Mouse (Mus musculus): ENCODE results near the gene Pom121. TPM values are rescaled to one million over a fixed set of nuclear protein-coding genes. Genes with fewer than 3 reads are reported as not detected.

The Pom121 gene
- polyA plus RNA-seq, 1 experiment, result 15.8 TPM

DNA sequence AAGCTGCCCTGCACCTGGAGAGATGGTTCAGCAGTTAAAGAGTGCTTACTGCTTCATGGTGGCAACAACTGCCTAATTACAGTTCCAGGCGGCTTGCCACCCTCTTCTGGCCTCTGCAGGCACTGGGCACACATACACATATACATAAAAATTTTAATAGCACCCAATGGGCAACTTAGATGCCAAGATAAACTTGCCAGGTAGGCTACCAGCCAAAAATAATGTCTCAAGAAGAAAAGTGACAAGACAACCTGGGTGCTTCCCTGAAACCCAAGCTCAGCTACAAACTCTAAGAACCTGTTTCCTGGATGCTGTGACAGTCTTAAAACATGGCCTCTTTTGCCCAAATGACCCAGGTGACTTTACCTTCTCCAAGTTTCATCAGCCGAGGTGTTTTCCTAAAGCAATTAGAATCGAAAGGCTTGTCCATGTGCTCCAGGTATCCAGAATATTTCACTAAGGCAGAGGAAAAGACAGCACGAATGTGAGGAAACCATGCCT is 46.8 kb downstream of the Pom121 start:
- no peaks in the 10 kb centered on the region; the same call in 1 of the 2 replicates for H3K4me1 ChIP-seq (ENCODE audit: control insufficient read depth, insufficient read depth, low read length)
- no peak overlapping the region for H3K27ac ChIP-seq (ENCODE audit: control insufficient read depth, insufficient read depth, low read depth, low read length, poor library complexity)
- 66% methylated on average over 4 of the region's 4 CpGs for WGBS
- H3K4me3 ChIP-seq (replicated peaks; ENCODE audit: control insufficient read depth, low read depth, low read length), result no peak overlapping the region
- no peak for TF ChIP-seq POLR2A (IDR thresholded peaks at IDR 0.05; ENCODE audit: borderline replicate concordance, control insufficient read depth, low read depth, low read length)
- TF ChIP-seq CTCF (IDR thresholded peaks at IDR 0.05; ENCODE audit: control insufficient read depth, insufficient read depth, low read length), result no peak

- Histone ChIP-seq H3K27ac (ENCODE audit: control insufficient read depth, insufficient read depth, low read depth, low read length, poor library complexity) (no peak overlapping the region), H3K4me3 (replicated peaks; ENCODE audit: control insufficient read depth, low read depth, low read length) (no peak overlapping the region), H3K4me1 (ENCODE audit: control insufficient read depth, insufficient read depth, low read length) (no peaks in the 10 kb centered on the region; the same call in 1 of the 2 replicates)
- WGBS, result 0% methylated on average over 1 of the region's 1 CpGs
- TF ChIP-seq CTCF (IDR thresholded peaks at IDR 0.05; ENCODE audit: control insufficient read depth, insufficient read depth, low read length) (no peak), POLR2A (IDR thresholded peaks at IDR 0.05; ENCODE audit: borderline replicate concordance, control insufficient read depth, low read depth, low read length) (no peak)
These were observed 47.9 kb downstream of the Pom121 start for GRCm38 (mm10) chr5:135346430-135346829.

DNA sequence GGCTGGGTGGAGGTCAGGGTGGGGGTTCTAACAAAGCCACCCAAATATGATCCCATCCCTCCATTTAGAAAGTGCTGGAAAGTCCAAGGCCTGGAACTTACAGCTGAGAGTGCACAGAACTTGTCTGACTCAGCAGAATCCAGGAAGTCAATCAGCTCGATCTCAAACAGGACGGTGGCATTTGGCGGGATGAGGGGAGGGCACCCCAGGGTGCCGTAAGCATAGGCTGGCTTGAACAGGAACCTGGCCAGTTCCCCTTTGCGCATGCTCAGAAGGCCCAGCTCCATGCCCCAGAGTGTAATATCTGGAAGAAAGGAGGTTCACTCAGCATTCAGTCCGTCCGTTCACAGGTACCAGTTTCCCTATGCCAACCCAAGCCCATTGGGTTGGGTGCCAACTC is 48.4 kb downstream of the Pom121 start:
- H3K27ac ChIP-seq (ENCODE audit: control insufficient read depth, insufficient read depth, low read depth, low read length, poor library complexity), result no peak overlapping the region
- no peak overlapping the region for H3K4me3 ChIP-seq (replicated peaks; ENCODE audit: control insufficient read depth, low read depth, low read length)
- no peaks in the 10 kb centered on the region; the same call in 1 of the 2 replicates for H3K4me1 ChIP-seq (ENCODE audit: control insufficient read depth, insufficient read depth, low read length)
- WGBS, result 18% methylated on average over 7 of the region's 7 CpGs
- TF ChIP-seq POLR2A (IDR thresholded peaks at IDR 0.05; ENCODE audit: borderline replicate concordance, control insufficient read depth, low read depth, low read length) (no peak), CTCF (IDR thresholded peaks at IDR 0.05; ENCODE audit: control insufficient read depth, insufficient read depth, low read length) (no peak)

DNA sequence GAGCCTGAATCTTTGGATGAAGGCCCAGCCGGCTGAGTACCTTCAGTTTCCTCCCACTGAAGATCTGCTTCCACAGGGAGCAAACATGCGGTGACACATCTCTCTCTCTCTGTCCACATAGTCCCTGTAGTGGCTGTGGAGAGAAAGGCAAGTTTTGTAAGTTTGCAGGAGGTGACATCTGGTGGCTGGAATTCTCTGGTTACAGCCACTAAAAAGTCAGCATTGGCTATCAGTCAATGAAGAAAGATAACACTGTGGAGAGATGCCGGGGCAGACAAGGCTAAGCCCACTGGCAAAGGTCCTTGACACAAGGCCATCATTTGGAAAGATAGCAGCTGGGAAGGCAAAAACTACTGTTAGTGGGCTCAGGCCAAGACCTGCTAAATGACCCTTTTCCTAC is 56.8 kb downstream of the Pom121 start:
- no peak for TF ChIP-seq POLR2A (IDR thresholded peaks at IDR 0.05; ENCODE audit: borderline replicate concordance, control insufficient read depth, low read depth, low read length)
- no peak for TF ChIP-seq CTCF (IDR thresholded peaks at IDR 0.05; ENCODE audit: control insufficient read depth, insufficient read depth, low read length)
- no peak overlapping the region for H3K4me3 ChIP-seq (replicated peaks; ENCODE audit: control insufficient read depth, low read depth, low read length)
- H3K4me1 ChIP-seq (ENCODE audit: control insufficient read depth, insufficient read depth, low read length), result no peaks in the 10 kb centered on the region
- H3K27ac ChIP-seq (ENCODE audit: control insufficient read depth, insufficient read depth, low read depth, low read length, poor library complexity), result no peak overlapping the region
- WGBS, result 84% methylated on average over 3 of the region's 3 CpGs

- WGBS, result 69% methylated on average over 6 of the region's 6 CpGs
- TF ChIP-seq CTCF (IDR thresholded peaks at IDR 0.05; ENCODE audit: control insufficient read depth, insufficient read depth, low read length), result no peak
- no peak for TF ChIP-seq POLR2A (IDR thresholded peaks at IDR 0.05; ENCODE audit: borderline replicate concordance, control insufficient read depth, low read depth, low read length)
- no peak overlapping the region for H3K4me3 ChIP-seq (replicated peaks; ENCODE audit: control insufficient read depth, low read depth, low read length)
- H3K4me1 ChIP-seq (ENCODE audit: control insufficient read depth, insufficient read depth, low read length), result no peaks in the 10 kb centered on the region
- H3K27ac ChIP-seq (ENCODE audit: control insufficient read depth, insufficient read depth, low read depth, low read length, poor library complexity), result no peak overlapping the region
These were observed 63.2 kb downstream of the Pom121 start for GRCm38 (mm10) chr5:135331161-135331560.

DNA sequence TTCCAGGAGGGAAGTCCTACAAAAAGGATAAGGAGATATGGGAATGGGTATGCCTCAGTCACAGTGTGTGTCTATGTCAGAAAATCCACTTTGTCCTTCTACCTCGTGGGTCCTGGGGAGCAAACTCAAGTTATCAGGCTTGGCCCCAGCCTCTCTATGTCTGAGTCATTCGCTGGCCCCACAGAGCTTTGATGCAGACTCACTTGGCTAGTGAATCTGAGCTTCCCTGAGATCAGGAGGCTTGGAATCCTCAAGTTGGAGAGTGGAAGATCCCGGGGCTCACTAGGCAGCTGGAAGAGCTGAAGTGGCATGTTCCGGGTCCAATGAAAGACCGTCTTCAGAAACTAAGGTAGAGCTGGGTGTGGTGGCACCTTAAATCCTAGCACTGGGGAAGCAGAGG is 64.1 kb downstream of the Pom121 start:
- TF ChIP-seq POLR2A (IDR thresholded peaks at IDR 0.05; ENCODE audit: borderline replicate concordance, control insufficient read depth, low read depth, low read length), result no peak
- no peak for TF ChIP-seq CTCF (IDR thresholded peaks at IDR 0.05; ENCODE audit: control insufficient read depth, insufficient read depth, low read length)
- H3K27ac ChIP-seq (ENCODE audit: control insufficient read depth, insufficient read depth, low read depth, low read length, poor library complexity), result no peak overlapping the region
- WGBS, result 76% methylated on average over 5 of the region's 5 CpGs
- H3K4me3 ChIP-seq (replicated peaks; ENCODE audit: control insufficient read depth, low read depth, low read length), result no peak overlapping the region
- H3K4me1 ChIP-seq (ENCODE audit: control insufficient read depth, insufficient read depth, low read length), result no peaks in the 10 kb centered on the region

DNA sequence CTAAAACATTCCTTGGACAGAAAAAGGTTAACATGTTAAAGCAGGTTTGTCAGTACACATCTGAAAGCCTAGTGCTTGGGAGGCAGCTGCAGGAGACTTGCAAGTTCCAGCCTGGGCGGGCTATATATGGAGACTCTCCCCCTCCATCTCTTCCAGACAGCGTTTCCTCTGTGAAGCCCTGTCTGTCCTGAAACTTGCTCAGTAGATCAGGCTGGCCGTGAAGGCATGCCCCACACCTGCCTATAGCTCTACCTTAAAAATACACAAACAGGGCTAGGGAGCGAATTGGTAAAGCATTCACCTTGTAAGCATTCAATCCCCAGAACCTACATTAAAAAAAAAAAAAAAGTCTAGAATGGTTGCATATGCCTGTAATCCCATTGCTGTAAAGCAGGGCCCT is 64.9 kb downstream of the Pom121 start:
- Histone ChIP-seq H3K4me1 (ENCODE audit: control insufficient read depth, insufficient read depth, low read length) (no peaks in the 10 kb centered on the region), H3K4me3 (replicated peaks; ENCODE audit: control insufficient read depth, low read depth, low read length) (no peak overlapping the region), H3K27ac (ENCODE audit: control insufficient read depth, insufficient read depth, low read depth, low read length, poor library complexity) (no peak overlapping the region)
- 81% methylated on average over 4 of the region's 4 CpGs for WGBS
- TF ChIP-seq CTCF (IDR thresholded peaks at IDR 0.05; ENCODE audit: control insufficient read depth, insufficient read depth, low read length), result no peak
- no peak for TF ChIP-seq POLR2A (IDR thresholded peaks at IDR 0.05; ENCODE audit: borderline replicate concordance, control insufficient read depth, low read depth, low read length)

Other genes starting within 250 kb of the Pom121 start
- gene Tbl2, start 244.9 kb downstream of the Pom121 start, polyA plus RNA-seq (2011; ENCODE audit: insufficient read depth, insufficient read length, low replicate concordance, missing spikeins), result 3.5 and 7.8 TPM in 2 replicates
- gene Bcl7b, start 226.3 kb downstream of the Pom121 start, polyA plus RNA-seq (2011; ENCODE audit: insufficient read depth, insufficient read length, low replicate concordance, missing spikeins), result 30.7 and 40.7 TPM in 2 replicates
- gene Baz1b, start 207.3 kb downstream of the Pom121 start, polyA plus RNA-seq (2011; ENCODE audit: insufficient read depth, insufficient read length, low replicate concordance, missing spikeins), result 69.6 and 92.7 TPM in 2 replicates
- gene Fzd9, start 143.3 kb downstream of the Pom121 start, polyA plus RNA-seq (2011; ENCODE audit: insufficient read depth, insufficient read length, low replicate concordance, missing spikeins), result 2.0 TPM in 1 of 2 replicates, not detected in the other
- not detected in 2 replicates for gene Fkbp6, start 44.5 kb downstream of the Pom121 start, polyA plus RNA-seq (2011; ENCODE audit: insufficient read depth, insufficient read length, low replicate concordance, missing spikeins)
- not detected in 2 replicates for gene Trim50, start 41.3 kb downstream of the Pom121 start, polyA plus RNA-seq (2011; ENCODE audit: insufficient read depth, insufficient read length, low replicate concordance, missing spikeins)
- 5.7 and 12.8 TPM in 2 replicates for gene Nsun5, start 24.6 kb downstream of the Pom121 start, polyA plus RNA-seq (2011; ENCODE audit: insufficient read depth, insufficient read length, low replicate concordance, missing spikeins)
- gene Hip1, start 150.6 kb upstream of the Pom121 start, polyA plus RNA-seq (2011; ENCODE audit: insufficient read depth, insufficient read length, low replicate concordance, missing spikeins), result 7.8 and 14.5 TPM in 2 replicates
- not detected in 2 replicates for gene Ccl26, start 169.0 kb upstream of the Pom121 start, polyA plus RNA-seq (2011; ENCODE audit: insufficient read depth, insufficient read length, low replicate concordance, missing spikeins)
- gene Ccl24, start 178.5 kb upstream of the Pom121 start, polyA plus RNA-seq (2011; ENCODE audit: insufficient read depth, insufficient read length, low replicate concordance, missing spikeins), result not detected in 2 replicates
- 2.7 and 10.5 TPM in 2 replicates for gene Rhbdd2, start 238.1 kb upstream of the Pom121 start, polyA plus RNA-seq (2011; ENCODE audit: insufficient read depth, insufficient read length, low replicate concordance, missing spikeins)